Mouse (Mus musculus): ENCODE measurements at regions not wholly inside any gene's neighbourhood (a gene's known extent, or its start where the extent isn't known, plus 50 kb on each side); places are given as distances from the start of the nearest gene placed in this dataset.

GRCm38 (mm10) chr11:12841393-12841792, 376.6 kb upstream of the Cobl start:
- TF ChIP-seq CTCF (conservative IDR thresholded peaks at IDR 0.05; ENCODE audit: low read length) (no peak), NANOG (IDR thresholded peaks at IDR 0.05; ENCODE audit: borderline replicate concordance, low read length) (no peak), POU5F1 (IDR thresholded peaks at IDR 0.05; ENCODE audit: borderline replicate concordance, low read length) (no peak)
